Mouse (Mus musculus) lung, embryonic 14.5 days (tissue): ENCODE data around the gene Il27ra. TPM values are rescaled to one million over a fixed set of nuclear protein-coding genes. Genes with fewer than 3 reads are reported as not detected.
A peak's percentile ranks its signal among the peaks of the same experiment; 100 is the strongest.

Source experiments
- ATAC-seq: fragments of 200-750 bp; cut with Nextera tagmentation; 2 replicates; pipeline ENCODE4 v1.8.0; 2017; ENCODE audit warnings: mild to moderate bottlenecking, moderate TSS enrichment, moderate library complexity; ENCODE audit not compliant: insufficient read depth
- DNase-seq: peaks from one replicate; pipeline ENCODE4 v3.0.0-alpha.2; 2015
- H3K27ac ChIP-seq: fragments of 300-500 bp; sonication (generic); 2 replicates; pipeline ENCODE4 v1.5.1; 2014; ENCODE audit warnings: low read depth, mild to moderate bottlenecking, moderate library complexity
- H3K27me3 ChIP-seq: fragments of 300-500 bp; sonication (generic); 2 replicates; pipeline ENCODE4 v1.6.1; 2014; ENCODE audit warnings: low read length, control low read depth; ENCODE audit not compliant: insufficient read depth
- H3K36me3 ChIP-seq: fragments of 300-500 bp; sonication (generic); 2 replicates; pipeline ENCODE4 v1.6.1; 2014; ENCODE audit warnings: control low read depth; ENCODE audit not compliant: insufficient read depth
- H3K4me1 ChIP-seq: fragments of 300-500 bp; sonication (generic); 2 replicates; pipeline ENCODE4 v1.6.1; 2014; ENCODE audit warnings: antibody characterized with exemption, control low read depth; ENCODE audit not compliant: insufficient read depth
- H3K4me2 ChIP-seq: fragments of 300-500 bp; sonication (generic); 2 replicates; pipeline ENCODE4 v1.6.1; 2014; ENCODE audit warnings: mild to moderate bottlenecking
- H3K4me3 ChIP-seq: fragments of 300-500 bp; sonication (generic); 2 replicates; pipeline ENCODE4 v1.5.1; 2014; ENCODE audit warnings: low read depth, low read length
- H3K9ac ChIP-seq: fragments of 300-500 bp; sonication (generic); 2 replicates; pipeline ENCODE4 v1.6.1; 2014
- H3K9me3 ChIP-seq: fragments of 300-500 bp; sonication (generic); 2 replicates; pipeline ENCODE4 v1.6.1; 2016; ENCODE audit warnings: low read depth, low read length, control low read depth
- CTCF ChIP-seq: IDR thresholded peaks from 2 replicates; pipeline ENCODE4 v1.5.1; 2016; ENCODE audit warnings: antibody characterized with exemption, low read depth
- WGBS: fragments of 180-500 bp; shearing (Covaris S2); extraction: QIAGEN DNeasy Blood & Tissue Kit; methylation state at CpG from one replicate; pipeline ENCODE4 v1.1.7; 2014; 5-methylcytosine and 5-hydroxymethylcytosine counted together
- polyA plus RNA-seq: library from polyadenylated mRNA; unstranded; fragments of >200 nt; fragmentation: Nextera tagmentation; extraction: Ambion mirVana; gene quantifications from 2 replicates; pipeline ENCODE4 v1.2.1, GENCODE M21; 2014

Il27ra gene
- polyA plus RNA-seq, 1 experiment from 2014 or later: 1.1 TPM

GRCm38 (mm10) chr8:84053229-84053628, 10.8 kb upstream of the Il27ra start:
- Histone ChIP-seq H3K4me2 (no peak overlapping the region), H3K36me3 (no peaks in the 10 kb centered on the region), H3K9me3 (no peaks in the 10 kb centered on the region), H3K27me3 (no peaks in the 10 kb centered on the region), H3K4me3 (no peak overlapping the region), H3K9ac (no peak overlapping the region), H3K27ac (no peak overlapping the region), H3K4me1 (peaks cover 8% of the 10 kb centered on the region; the same call in 1 of the 2 replicates)
- no peak for DNase-seq
- WGBS: 92% methylated on average over 5 of the region's 5 CpGs
- ATAC-seq: no peak
- peak; percentile 12; the same call in 1 of the 2 replicates for TF ChIP-seq CTCF

GRCm38 (mm10) chr8:84052746-84053145, 10.4 kb upstream of the Il27ra start:
- no peak overlapping the region for H3K9ac ChIP-seq
- no peak overlapping the region for H3K27ac ChIP-seq
- H3K4me2 ChIP-seq: no peak overlapping the region
- H3K9me3 ChIP-seq: no peaks in the 10 kb centered on the region
- WGBS: 28% methylated on average over 3 of the region's 3 CpGs
- DNase-seq (peak; percentile 79), ATAC-seq (peak; percentile 82)
- peaks cover 8% of the 10 kb centered on the region; the same call in 1 of the 2 replicates for H3K4me1 ChIP-seq
- no peaks in the 10 kb centered on the region for H3K36me3 ChIP-seq
- no peak for TF ChIP-seq CTCF
- H3K27me3 ChIP-seq: no peaks in the 10 kb centered on the region
- H3K4me3 ChIP-seq: no peak overlapping the region

- no peak overlapping the region for H3K4me3 ChIP-seq
- H3K4me2 ChIP-seq: no peak overlapping the region
- no peak for TF ChIP-seq CTCF
- H3K27me3 ChIP-seq: peaks cover 26% of the 10 kb centered on the region
- no peaks in the 10 kb centered on the region for H3K9me3 ChIP-seq
- no peak overlapping the region for H3K9ac ChIP-seq
- peaks cover 8% of the 10 kb centered on the region; the same call in 1 of the 2 replicates for H3K4me1 ChIP-seq
- WGBS: 54% methylated on average over 5 of the region's 5 CpGs
- H3K27ac ChIP-seq: no peak overlapping the region
- no peaks in the 10 kb centered on the region for H3K36me3 ChIP-seq
- DNase-seq (no peak), ATAC-seq (no peak)
These were observed 5.8 kb upstream of the Il27ra start for GRCm38 (mm10) chr8:84048171-84048570.

- H3K4me3 ChIP-seq: no peak overlapping the region
- no peak for TF ChIP-seq CTCF
- H3K4me1 ChIP-seq: no peaks in the 10 kb centered on the region
- no peak overlapping the region for H3K27ac ChIP-seq
- no peak overlapping the region for H3K4me2 ChIP-seq
- no peak overlapping the region for H3K9ac ChIP-seq
- DNase-seq (no peak), ATAC-seq (no peak)
- no peaks in the 10 kb centered on the region for H3K36me3 ChIP-seq
- WGBS: 76% methylated on average over 3 of the region's 3 CpGs
- H3K27me3 ChIP-seq: peaks cover 43% of the 10 kb centered on the region
- no peaks in the 10 kb centered on the region for H3K9me3 ChIP-seq
These were observed 4.1 kb upstream of the Il27ra start for GRCm38 (mm10) chr8:84046505-84046904.

- DNase-seq (no peak), ATAC-seq (no peak)
- Histone ChIP-seq H3K9me3 (no peaks in the 10 kb centered on the region), H3K4me1 (no peaks in the 10 kb centered on the region), H3K36me3 (no peaks in the 10 kb centered on the region), H3K27me3 (peaks cover 46% of the 10 kb centered on the region), H3K4me3 (no peak within 1 kb of the TSS), H3K27ac (no peak within 1 kb of the TSS), H3K4me2 (no peak within 1 kb of the TSS), H3K9ac (no peak within 1 kb of the TSS)
- TF ChIP-seq CTCF: no peak
- WGBS: 4% methylated on average over 9 of the region's 9 CpGs
These were observed 2.5 kb upstream of the Il27ra start, which contains the start of gene Rln3 for GRCm38 (mm10) chr8:84044900-84045299. Gene Rln3 (minus strand): TSS chr8:84045000.

GRCm38 (mm10) chr8:84044103-84044502, 1.7 kb upstream of the Il27ra start:
- Histone ChIP-seq H3K27ac (no peak overlapping the region), H3K9me3 (no peaks in the 10 kb centered on the region), H3K4me2 (no peak overlapping the region), H3K27me3 (peaks cover 46% of the 10 kb centered on the region), H3K4me1 (no peaks in the 10 kb centered on the region), H3K9ac (no peak overlapping the region), H3K4me3 (no peak overlapping the region), H3K36me3 (no peaks in the 10 kb centered on the region)
- ATAC-seq (no peak), DNase-seq (no peak)
- peak; percentile 36 for TF ChIP-seq CTCF
- WGBS: 8% methylated on average over 7 of the region's 7 CpGs

- Histone ChIP-seq H3K9me3 (no peaks in the 10 kb centered on the region), H3K4me3 (peak overlapping the region; percentile 38; the same call in 1 of the 2 replicates), H3K36me3 (no peaks in the 10 kb centered on the region), H3K27ac (no peak overlapping the region), H3K4me2 (peak overlapping the region; percentile 80), H3K9ac (peak overlapping the region; percentile 36; the same call in 1 of the 2 replicates), H3K4me1 (no peaks in the 10 kb centered on the region), H3K27me3 (peaks cover 46% of the 10 kb centered on the region)
- no peak; the same call in 1 of the 2 replicates for ATAC-seq
- 35% methylated on average over 12 of the region's 12 CpGs for WGBS
- peak; percentile 16 for DNase-seq
- TF ChIP-seq CTCF: no peak
These were observed 556 bp upstream of the Il27ra start for GRCm38 (mm10) chr8:84042948-84043342.
